Mouse (Mus musculus) neural tube, embryonic 14.5 days (tissue): ENCODE results near the gene Ydjc. TPM values are rescaled to one million over a fixed set of nuclear protein-coding genes. Genes with fewer than 3 reads are reported as not detected.

Experiments
- ATAC-seq: fragments of 200-750 bp; cut with Nextera tagmentation; 2 replicates; pipeline ENCODE4 v1.8.0; 2017; ENCODE audit warnings: low read depth, mild to moderate bottlenecking, moderate TSS enrichment, moderate library complexity
- H3K27ac ChIP-seq: fragments of 300-500 bp; sonication (generic); 2 replicates; pipeline ENCODE4 v1.5.1; 2014; ENCODE audit warnings: low read depth, mild to moderate bottlenecking, control low read depth, low read length, moderate library complexity, mixed read lengths
- H3K27me3 ChIP-seq: fragments of 300-500 bp; sonication (generic); 2 replicates; pipeline ENCODE4 v1.6.1; 2014; ENCODE audit warnings: low read length; ENCODE audit not compliant: control insufficient read depth, insufficient read depth
- H3K36me3 ChIP-seq: fragments of 300-500 bp; sonication (generic); 2 replicates; pipeline ENCODE4 v1.6.1; 2014; ENCODE audit warnings: low read length, mixed read lengths; ENCODE audit not compliant: control insufficient read depth, insufficient read depth
- H3K4me1 ChIP-seq: fragments of 300-500 bp; sonication (generic); 2 replicates; pipeline ENCODE4 v1.6.1; 2014; ENCODE audit warnings: low read length; ENCODE audit not compliant: control insufficient read depth, insufficient read depth
- H3K4me2 ChIP-seq: fragments of 300-500 bp; sonication (generic); 2 replicates; pipeline ENCODE4 v1.6.1; 2014; ENCODE audit warnings: mild to moderate bottlenecking, low read depth, low read length, control low read depth
- H3K4me3 ChIP-seq: fragments of 300-500 bp; sonication (generic); 2 replicates; pipeline ENCODE4 v1.5.1; 2014; ENCODE audit warnings: low read depth, low read length, control low read depth, mixed read lengths
- H3K9ac ChIP-seq: fragments of 300-500 bp; sonication (generic); replicated peaks from 2 replicates; pipeline ENCODE4 v1.6.1; 2014; ENCODE audit warnings: low read depth, mild to moderate bottlenecking, control low read depth, low read length, mixed read lengths
- H3K9me3 ChIP-seq: fragments of 300-500 bp; sonication (generic); 2 replicates; pipeline ENCODE4 v1.6.1; 2016; ENCODE audit warnings: low read length; ENCODE audit not compliant: control insufficient read depth
- WGBS: fragments of 180-500 bp; shearing (Covaris S2); extraction: QIAGEN DNeasy Blood & Tissue Kit; methylation state at CpG from one replicate; pipeline ENCODE4 v1.1.7; 2014; 5-methylcytosine and 5-hydroxymethylcytosine counted together
- polyA plus RNA-seq: library from polyadenylated mRNA; unstranded; fragments of >200 nt; fragmentation: Nextera tagmentation; extraction: Ambion mirVana; gene quantifications from 2 replicates; pipeline ENCODE4 v1.2.1, GENCODE M21; 2014

Gene Ydjc
- polyA plus RNA-seq, 1 experiment from 2014 or later: 51.3 TPM

DNA sequence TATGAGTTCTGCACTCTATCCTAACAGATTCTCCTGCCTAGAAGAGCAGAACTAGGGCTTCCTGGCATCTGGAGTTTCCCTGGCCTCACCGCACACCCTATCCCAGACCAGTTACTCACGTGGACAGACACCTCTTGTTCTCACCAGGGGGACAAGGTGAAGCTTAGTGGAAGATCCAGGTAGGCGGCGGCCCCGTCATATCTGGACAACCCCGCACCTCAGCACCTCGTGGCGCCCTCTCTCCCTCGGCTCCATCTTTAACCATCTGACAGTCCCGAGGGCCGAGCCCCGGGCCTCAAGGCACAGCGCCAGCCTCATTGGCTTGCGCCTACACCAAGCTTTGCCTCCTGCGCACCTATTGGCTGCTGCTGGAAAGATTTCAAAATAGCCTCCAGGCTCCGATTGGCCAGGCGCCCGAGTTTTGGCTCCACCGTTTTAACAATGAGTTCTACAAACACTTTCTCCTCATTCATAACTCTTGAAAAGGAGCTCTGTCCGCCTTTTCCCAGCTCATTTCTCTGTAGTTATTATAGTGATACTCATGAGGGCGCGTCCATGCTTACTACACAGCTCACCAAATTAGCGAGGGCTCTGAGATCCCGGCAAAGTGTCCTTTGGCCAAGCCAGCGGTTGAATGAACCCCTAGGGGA is 19.4 kb upstream of the Ydjc start, which contains the start of gene 2610318N02Rik:
2610318N02Rik (minus strand) TSS at position 297 of the 650 bp plus-strand sequence.
- H3K9me3 ChIP-seq: no peaks in the 10 kb centered on the region
- no peak within 1 kb of the TSS for H3K27ac ChIP-seq
- under 1% methylated on average over 25 of the region's 25 CpGs for WGBS
- no peaks in the 10 kb centered on the region for H3K27me3 ChIP-seq
- H3K4me3 ChIP-seq: peak within 1 kb of the TSS; percentile 37
- peaks cover 13% of the 10 kb centered on the region for H3K4me1 ChIP-seq
- H3K4me2 ChIP-seq: peak within 1 kb of the TSS; percentile 83
- peak; percentile 93 for ATAC-seq
- H3K36me3 ChIP-seq: no peaks in the 10 kb centered on the region
- H3K9ac ChIP-seq: peak within 1 kb of the TSS; percentile 47

DNA sequence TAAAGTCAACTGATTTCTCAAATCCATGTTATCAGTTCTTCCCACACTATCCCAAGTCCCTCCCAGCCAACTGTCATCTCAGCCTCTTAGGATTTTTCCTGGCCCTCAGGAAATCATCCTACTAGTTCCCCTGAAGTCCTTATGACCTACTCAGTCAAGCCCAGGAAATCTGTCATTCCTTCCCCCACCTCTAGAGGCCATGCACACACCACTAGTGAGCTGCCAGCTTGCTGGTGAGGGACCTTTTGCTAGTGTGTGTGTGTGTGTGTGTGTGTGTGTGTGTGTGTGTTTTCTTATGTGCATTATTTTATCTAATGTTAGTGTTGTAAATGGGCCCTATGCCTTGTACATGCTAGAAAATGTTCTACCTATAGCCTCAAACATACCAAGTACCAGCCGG is 17.1 kb upstream of the Ydjc start:
- ATAC-seq: no peak
- no peak overlapping the region for H3K4me2 ChIP-seq
- H3K4me3 ChIP-seq: no peak overlapping the region
- H3K27ac ChIP-seq: no peak overlapping the region
- WGBS: 100% methylated on average over 1 of the region's 1 CpGs
- H3K27me3 ChIP-seq: no peaks in the 10 kb centered on the region
- H3K36me3 ChIP-seq: no peaks in the 10 kb centered on the region
- peaks cover 22% of the 10 kb centered on the region for H3K4me1 ChIP-seq
- no peak overlapping the region for H3K9ac ChIP-seq
- H3K9me3 ChIP-seq: no peaks in the 10 kb centered on the region

DNA sequence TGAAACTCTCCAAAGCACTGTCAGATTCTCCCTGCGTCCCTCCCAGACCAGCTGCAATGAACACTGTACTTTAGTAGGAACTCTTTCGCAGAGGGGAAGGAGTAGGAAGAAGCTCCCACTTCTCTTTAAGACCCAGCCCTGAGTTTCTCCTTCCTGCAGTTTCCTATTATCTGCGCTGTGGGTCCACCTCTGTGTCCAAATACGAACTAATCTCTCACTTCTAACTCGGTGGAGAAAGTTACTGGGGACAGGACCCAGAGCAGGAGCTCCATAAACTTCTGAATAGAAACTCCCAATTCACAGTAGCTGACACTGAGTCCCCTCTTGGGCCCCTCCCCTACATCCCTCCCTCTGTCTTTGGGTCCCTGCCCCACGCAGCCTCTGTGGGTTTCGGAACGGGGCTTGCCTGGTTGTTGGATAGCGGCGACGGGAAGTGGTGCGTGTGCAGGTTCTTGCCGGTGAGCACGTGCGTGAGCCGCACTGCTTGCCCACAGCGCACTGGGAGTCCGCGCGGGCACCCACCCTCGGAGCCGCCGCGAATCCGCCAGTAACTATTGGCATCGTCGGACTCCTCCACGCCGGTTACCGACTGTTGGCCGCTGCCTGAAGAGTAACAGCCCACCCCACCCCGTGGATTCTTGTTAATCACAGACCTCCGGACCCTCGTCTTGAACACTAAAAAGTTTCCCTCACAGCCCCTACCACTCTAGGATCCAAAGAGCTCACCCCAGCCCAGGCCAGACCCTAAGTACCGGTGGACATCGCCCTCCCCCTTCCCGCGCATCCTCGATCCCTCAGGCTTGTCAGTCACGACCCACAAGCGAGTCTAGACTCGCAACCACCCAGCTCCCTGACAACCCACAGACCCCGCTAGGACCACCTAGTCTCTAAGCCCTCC is 13.0 kb upstream of the Ydjc start:
- WGBS: 4% methylated on average over 42 of the region's 43 CpGs
- peak overlapping the region; percentile 74 for H3K9ac ChIP-seq
- H3K9me3 ChIP-seq: no peaks in the 10 kb centered on the region
- peaks cover 12% of the 10 kb centered on the region; the same call in 1 of the 2 replicates for H3K4me1 ChIP-seq
- H3K4me2 ChIP-seq: peak overlapping the region; percentile 96
- ATAC-seq: 0 out of 2 replicates have a peak, but pooled peaks have one; percentile 1
- H3K27me3 ChIP-seq: no peaks in the 10 kb centered on the region
- H3K4me3 ChIP-seq: peak overlapping the region; percentile 72
- no peaks in the 10 kb centered on the region for H3K36me3 ChIP-seq
- H3K27ac ChIP-seq: peak overlapping the region; percentile 78

DNA sequence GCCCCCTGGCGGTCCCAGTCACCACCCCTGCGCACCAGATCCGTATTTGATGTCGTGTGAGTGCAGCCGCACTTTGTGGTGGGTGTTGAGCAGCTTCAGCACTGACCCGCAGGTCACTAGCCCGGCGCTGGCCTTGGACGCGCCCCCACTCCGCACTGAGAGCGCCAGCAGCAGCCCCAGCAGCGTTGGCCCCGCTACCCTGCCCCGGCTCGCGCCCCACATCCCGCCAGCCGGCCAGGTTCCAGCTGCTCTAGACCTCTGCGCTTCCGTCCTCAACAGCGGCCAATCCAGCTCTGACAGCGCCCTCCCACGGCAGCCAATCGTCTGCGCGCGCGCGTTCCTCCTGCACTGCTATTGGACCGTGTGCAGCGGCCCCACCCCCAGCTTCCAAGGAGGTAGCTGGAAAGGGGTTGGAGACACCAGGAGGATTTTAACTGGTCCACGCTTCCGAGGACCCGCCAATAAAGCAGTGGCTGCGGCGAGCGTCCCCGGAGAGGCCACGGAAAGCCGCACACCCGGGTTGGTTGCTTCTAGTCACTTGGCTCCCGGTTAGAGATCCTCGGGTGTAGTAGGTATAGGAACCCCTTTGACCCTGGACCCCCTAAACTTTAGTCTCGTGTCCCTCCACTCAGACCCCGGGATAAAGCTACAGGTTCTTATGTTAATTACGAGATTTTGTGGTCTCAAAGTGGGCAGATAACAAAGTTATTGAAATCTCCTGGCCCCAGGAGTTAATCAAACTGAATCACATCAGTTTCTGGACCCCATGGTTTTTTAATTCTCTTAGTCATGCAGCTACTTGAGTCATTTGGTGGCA is 12.1 kb upstream of the Ydjc start, which contains the start of gene Sdf2l1:
Sdf2l1 (minus strand) TSS at position 295 of the 817 bp plus-strand sequence.
- Histone ChIP-seq H3K9ac (peak within 1 kb of the TSS; percentile 74), H3K4me3 (peak within 1 kb of the TSS; percentile 72), H3K4me1 (peaks cover 12% of the 10 kb centered on the region; the same call in 1 of the 2 replicates), H3K27me3 (no peaks in the 10 kb centered on the region), H3K27ac (peak within 1 kb of the TSS; percentile 78), H3K9me3 (no peaks in the 10 kb centered on the region), H3K4me2 (peak within 1 kb of the TSS; percentile 96), H3K36me3 (no peaks in the 10 kb centered on the region)
- WGBS: under 1% methylated on average over 47 of the region's 47 CpGs
- ATAC-seq: peak; percentile 99

DNA sequence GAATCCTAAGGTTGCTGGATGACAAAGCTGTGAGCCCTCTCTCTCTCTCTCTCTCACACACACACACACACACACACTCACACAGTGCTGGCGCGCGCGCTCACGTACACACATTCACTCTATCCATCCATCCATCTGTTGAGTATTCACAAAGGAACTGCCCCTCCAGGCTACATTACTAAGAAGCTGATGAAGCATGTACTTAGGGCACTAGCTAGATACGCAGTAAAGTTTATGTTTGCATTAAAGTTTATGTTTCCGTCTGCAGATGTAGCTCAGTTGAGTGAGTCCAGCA is 11.6 kb upstream of the Ydjc start:
- ATAC-seq: no peak; the same call in 1 of the 2 replicates
- Histone ChIP-seq H3K27me3 (no peaks in the 10 kb centered on the region), H3K4me2 (peak overlapping the region; percentile 96), H3K9me3 (no peaks in the 10 kb centered on the region), H3K36me3 (no peaks in the 10 kb centered on the region), H3K9ac (0 out of 2 replicates have a peak overlapping the region, but pooled peaks have one; percentile 37), H3K27ac (no peak overlapping the region), H3K4me1 (peaks cover 12% of the 10 kb centered on the region; the same call in 1 of the 2 replicates), H3K4me3 (peak overlapping the region; percentile 72)
- WGBS: 42% methylated on average over 7 of the region's 7 CpGs

DNA sequence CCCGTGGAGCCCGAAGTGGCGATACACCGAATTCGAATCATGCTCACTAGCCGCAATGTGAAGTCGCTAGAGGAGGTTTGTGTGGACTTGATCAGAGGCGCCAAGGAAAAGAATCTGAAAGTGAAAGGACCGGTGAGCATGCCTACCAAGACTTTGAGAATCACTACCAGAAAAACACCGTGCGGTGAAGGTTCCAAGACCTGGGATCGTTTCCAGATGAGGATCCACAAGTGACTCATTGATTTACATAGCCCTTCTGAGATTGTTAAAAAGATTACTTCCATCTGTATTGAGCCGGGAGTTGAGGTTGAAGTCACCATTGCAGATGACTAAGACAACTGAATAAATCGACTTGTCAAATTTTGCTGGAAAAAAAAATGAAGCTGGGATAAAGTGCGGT is 7.1 kb upstream of the Ydjc start:
- whole genome bisulfite sequencing: 89% methylated on average over 15 of the region's 15 CpGs
- Histone ChIP-seq H3K9ac (no peak overlapping the region), H3K4me2 (no peak overlapping the region), H3K9me3 (no peaks in the 10 kb centered on the region), H3K27ac (no peak overlapping the region), H3K36me3 (no peaks in the 10 kb centered on the region), H3K4me1 (0 out of 2 replicates have a peak, but pooled peaks cover 3% of the 10 kb centered on the region), H3K4me3 (no peak overlapping the region), H3K27me3 (no peaks in the 10 kb centered on the region)
- ATAC-seq: no peak

DNA sequence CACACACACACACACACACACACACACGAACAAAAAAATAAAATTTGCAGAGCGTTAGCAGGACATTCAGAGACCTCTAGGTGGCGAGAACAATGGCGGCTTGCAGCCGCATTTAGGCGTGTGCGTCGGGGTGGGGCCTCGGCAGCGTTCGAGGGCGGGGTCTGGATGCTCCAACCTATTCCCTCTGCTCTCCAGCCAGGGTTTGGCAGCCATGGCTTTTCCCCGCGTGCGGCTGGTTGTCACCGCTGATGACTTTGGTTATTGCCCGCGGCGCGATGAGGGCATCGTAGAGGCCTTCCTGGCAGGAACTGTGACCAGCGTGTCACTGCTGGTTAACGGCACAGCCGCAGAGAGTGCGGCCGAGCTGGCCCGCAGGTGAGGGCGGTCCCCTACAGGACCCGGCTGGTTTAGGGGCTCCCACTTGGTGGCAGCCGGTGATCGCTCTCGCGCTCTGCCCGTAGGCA is 2.4 kb downstream of the Ydjc start, which contains the start of gene Ccdc116:
Ccdc116 (minus strand) TSS at position 458 of the 464 bp plus-strand sequence.
- Histone ChIP-seq H3K27ac (peak within 1 kb of the TSS; percentile 62; the same call in 1 of the 2 replicates), H3K4me3 (peak within 1 kb of the TSS; percentile 63), H3K9me3 (no peaks in the 10 kb centered on the region), H3K36me3 (no peaks in the 10 kb centered on the region), H3K27me3 (no peaks in the 10 kb centered on the region), H3K4me2 (peak within 1 kb of the TSS; percentile 89), H3K9ac (peak within 1 kb of the TSS; percentile 68), H3K4me1 (peaks cover 6% of the 10 kb centered on the region; the same call in 1 of the 2 replicates)
- under 1% methylated on average over 34 of the region's 34 CpGs for WGBS
- peak; percentile 86 for ATAC-seq

DNA sequence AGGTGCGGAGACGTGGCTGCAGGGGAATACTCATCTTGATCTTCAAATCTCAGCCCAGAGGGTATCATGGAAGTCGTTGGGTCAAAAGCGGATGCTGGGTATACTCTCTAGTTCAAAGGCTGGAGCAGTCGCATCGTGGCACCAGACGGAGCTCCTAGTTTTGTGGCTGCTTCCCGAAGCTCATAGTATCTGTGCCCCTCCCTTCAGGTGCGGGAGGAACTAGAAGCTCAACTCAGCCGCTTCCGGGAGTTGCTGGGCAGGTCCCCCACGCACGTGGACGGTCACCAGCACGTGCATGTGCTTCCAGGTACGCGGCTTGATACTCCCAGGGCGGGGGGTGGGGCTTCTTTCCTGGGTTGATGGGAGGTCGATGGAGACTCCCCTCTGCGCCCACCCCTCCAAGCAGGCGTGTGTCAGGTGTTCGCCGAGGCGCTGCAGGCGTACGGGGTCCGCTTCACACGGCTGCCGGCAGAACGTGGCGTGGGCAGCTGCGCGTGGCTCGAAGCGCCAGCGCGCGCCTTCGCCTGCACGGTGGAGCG is 3.0 kb downstream of the Ydjc start:
- Histone ChIP-seq H3K4me3 (peak overlapping the region; percentile 63), H3K9ac (peak overlapping the region; percentile 68), H3K4me2 (peak overlapping the region; percentile 89), H3K27ac (peak overlapping the region; percentile 62; the same call in 1 of the 2 replicates), H3K9me3 (no peaks in the 10 kb centered on the region), H3K36me3 (0 out of 2 replicates have a peak, but pooled peaks cover 2% of the 10 kb centered on the region), H3K27me3 (no peaks in the 10 kb centered on the region), H3K4me1 (peaks cover 6% of the 10 kb centered on the region; the same call in 1 of the 2 replicates)
- WGBS: under 1% methylated on average over 37 of the region's 41 CpGs
- peak; percentile 50 for ATAC-seq
